Mouse (Mus musculus) liver, postnatal 0 days (tissue): ENCODE results near the gene Chsy1. TPM values are rescaled to one million over a fixed set of nuclear protein-coding genes. Genes with fewer than 3 reads are reported as not detected.

Source experiments
- ATAC-seq: fragments of 200-750 bp; cut with Nextera tagmentation; 2 replicates; pipeline ENCODE4 v1.8.0; 2017; ENCODE audit warnings: mild to moderate bottlenecking, moderate library complexity
- DNase-seq: peaks from one replicate; pipeline ENCODE4 v3.0.0-alpha.2; 2016
- H3K27ac ChIP-seq: fragments of 300-500 bp; sonication (generic); 2 replicates; pipeline ENCODE4 v1.5.1; 2014; ENCODE audit warnings: antibody characterized with exemption, moderate library complexity, mild to moderate bottlenecking, low read depth
- H3K27me3 ChIP-seq: fragments of 300-500 bp; sonication (generic); 2 replicates; pipeline ENCODE4 v1.6.1; 2014; ENCODE audit warnings: low read length, control low read depth, mixed read lengths; ENCODE audit not compliant: insufficient read depth
- H3K36me3 ChIP-seq: fragments of 300-500 bp; sonication (generic); replicated peaks from 2 replicates; pipeline ENCODE4 v1.6.1; 2014; ENCODE audit warnings: mild to moderate bottlenecking, control low read depth, low read length, moderate library complexity, mixed read lengths; ENCODE audit not compliant: insufficient read depth
- H3K4me1 ChIP-seq: fragments of 300-500 bp; sonication (generic); 2 replicates; pipeline ENCODE4 v1.6.1; 2014; ENCODE audit warnings: antibody characterized with exemption, mild to moderate bottlenecking, control low read depth; ENCODE audit not compliant: insufficient read depth
- H3K4me2 ChIP-seq: fragments of 300-500 bp; sonication (generic); 2 replicates; pipeline ENCODE4 v1.6.1; 2014; ENCODE audit warnings: low read depth, mild to moderate bottlenecking, low read length, moderate library complexity, mixed read lengths
- H3K4me3 ChIP-seq: fragments of 300-500 bp; sonication (generic); 2 replicates; pipeline ENCODE4 v1.5.1; 2014; ENCODE audit warnings: low read depth, low read length
- H3K9ac ChIP-seq: fragments of 300-500 bp; sonication (generic); replicated peaks from 2 replicates; pipeline ENCODE4 v1.6.1; 2014; ENCODE audit warnings: mild to moderate bottlenecking, moderate library complexity
- H3K9me3 ChIP-seq: fragments of 300-500 bp; sonication (generic); 2 replicates; pipeline ENCODE4 v1.6.1; 2016; ENCODE audit warnings: mild to moderate bottlenecking, control low read depth, low read length, mixed read lengths
- CTCF ChIP-seq: sonication (generic); IDR thresholded peaks from 2 replicates; pipeline ENCODE4 v1.5.1; 2016; ENCODE audit warnings: antibody characterized with exemption, low read depth
- EP300 ChIP-seq: IDR thresholded peaks from 2 replicates; pipeline ENCODE4 v1.6.1; 2016; ENCODE audit warnings: antibody characterized with exemption, low read depth, mild to moderate bottlenecking
- WGBS: fragments of 180-500 bp; shearing (Covaris S2); extraction: QIAGEN DNeasy Blood & Tissue Kit; methylation state at CpG from one replicate; pipeline ENCODE4 v1.1.7; 2014; ENCODE audit not compliant: insufficient replicate concordance; 5-methylcytosine and 5-hydroxymethylcytosine counted together
- polyA plus RNA-seq: library from polyadenylated mRNA; unstranded; fragments of >200 nt; fragmentation: Nextera tagmentation; extraction: Ambion mirVana; gene quantifications from 2 replicates; pipeline ENCODE4 v1.2.1, GENCODE M21; 2015

Gene Chsy1
- polyA plus RNA-seq, 1 experiment from 2014 or later: 5.0 TPM

GRCm38 (mm10) chr7:66219028-66219793 lies 109.9 kb downstream of the Chsy1 start:
- no peak overlapping the region for H3K9ac ChIP-seq
- DNase-seq (no peak), ATAC-seq (no peak)
- no peaks in the 10 kb centered on the region for H3K9me3 ChIP-seq
- TF ChIP-seq CTCF (no peak), EP300 (no peak)
- H3K27ac ChIP-seq: peak overlapping the region; percentile 11
- 77% methylated on average over 4 of the region's 4 CpGs for WGBS
- peaks cover 36% of the 10 kb centered on the region for H3K4me1 ChIP-seq
- no peak overlapping the region for H3K4me2 ChIP-seq
- H3K27me3 ChIP-seq: no peaks in the 10 kb centered on the region
- no peaks in the 10 kb centered on the region for H3K36me3 ChIP-seq
- no peak overlapping the region for H3K4me3 ChIP-seq

DNA sequence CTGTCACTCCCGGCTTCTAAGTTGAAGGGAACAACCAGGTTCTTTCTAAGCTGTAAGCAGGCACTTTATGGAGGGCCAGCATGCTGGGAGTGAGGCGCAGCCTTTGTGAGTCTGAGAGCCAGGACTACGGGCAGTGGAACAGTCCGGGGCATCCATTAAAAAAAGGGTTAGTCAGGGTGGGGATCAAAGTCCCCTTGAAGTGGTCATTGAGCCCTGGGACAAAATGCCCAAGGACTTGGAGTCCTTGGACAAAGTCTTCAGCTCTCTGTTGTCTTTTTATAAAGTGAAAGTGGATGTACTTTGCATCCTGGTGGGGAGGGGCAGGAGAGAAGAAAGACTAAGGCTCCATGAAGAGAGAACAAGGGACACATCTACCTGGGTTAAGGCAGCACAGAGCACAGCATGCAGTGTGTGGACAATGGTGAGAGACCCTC lies 110.5 kb downstream of the Chsy1 start:
- peaks cover 36% of the 10 kb centered on the region for H3K4me1 ChIP-seq
- H3K4me2 ChIP-seq: no peak overlapping the region
- no peak for TF ChIP-seq CTCF
- TF ChIP-seq EP300: no peak
- H3K9ac ChIP-seq: no peak overlapping the region
- H3K27me3 ChIP-seq: no peaks in the 10 kb centered on the region
- H3K27ac ChIP-seq: 0 out of 2 replicates have a peak overlapping the region, but pooled peaks have one; percentile 0
- H3K9me3 ChIP-seq: no peaks in the 10 kb centered on the region
- H3K4me3 ChIP-seq: no peak overlapping the region
- H3K36me3 ChIP-seq: no peaks in the 10 kb centered on the region
- DNase-seq (no peak), ATAC-seq (no peak)
- 81% methylated on average over 4 of the region's 4 CpGs for WGBS

DNA sequence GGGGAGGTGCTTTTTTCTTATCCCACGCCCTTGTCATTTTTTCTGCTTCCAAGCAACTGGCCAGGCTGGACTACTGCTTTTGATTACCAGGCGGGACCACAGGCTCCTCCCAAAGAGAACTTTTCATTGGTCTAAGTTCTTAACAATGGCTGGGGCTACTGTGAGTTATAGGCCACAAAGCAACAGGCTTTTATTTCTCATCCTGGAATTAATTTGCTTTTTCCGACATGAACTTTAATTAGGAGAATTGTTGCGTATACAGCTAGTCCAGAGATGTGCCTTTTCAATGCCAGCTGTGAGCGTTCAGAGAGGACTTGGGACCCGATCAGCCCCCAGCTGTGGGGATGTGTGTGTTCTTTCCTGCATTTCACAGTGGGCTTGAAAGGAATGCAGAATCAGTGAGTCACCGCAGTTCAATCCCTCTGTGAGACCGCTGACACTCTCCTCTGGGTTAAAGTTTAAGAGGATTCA lies 113.3 kb downstream of the Chsy1 start:
- WGBS: 61% methylated on average over 8 of the region's 8 CpGs
- Histone ChIP-seq H3K4me1 (peaks cover 30% of the 10 kb centered on the region), H3K4me3 (no peak overlapping the region), H3K9ac (no peak overlapping the region), H3K9me3 (no peaks in the 10 kb centered on the region), H3K27me3 (no peaks in the 10 kb centered on the region), H3K36me3 (no peaks in the 10 kb centered on the region), H3K27ac (no peak overlapping the region), H3K4me2 (no peak overlapping the region)
- no peak for ATAC-seq
- no peak for DNase-seq
- TF ChIP-seq EP300: no peak
- TF ChIP-seq CTCF: no peak

Other genes with a start within 250 kb of the Chsy1 start
- gene Pcsk6, start 247.8 kb upstream of the Chsy1 start, polyA plus RNA-seq: 3.6 and 4.7 TPM in 2 replicates
- not detected in 2 replicates for gene Gm45213, start 65.9 kb upstream of the Chsy1 start, polyA plus RNA-seq
- gene Snrpa1, start 50.5 kb upstream of the Chsy1 start, polyA plus RNA-seq: 45.0 and 47.6 TPM in 2 replicates
- 103 and 120 TPM in 2 replicates for gene Selenos, start 29.9 kb upstream of the Chsy1 start, polyA plus RNA-seq